Mouse (Mus musculus) liver, postnatal 0 days (tissue): ENCODE measurements around the gene Utp6. TPM values are rescaled to one million over a fixed set of nuclear protein-coding genes. Genes with fewer than 3 reads are reported as not detected.
"Not testable (repeated sequence)": the region's sequence is repeated elsewhere in the genome, so short reads cannot be mapped to it uniquely, and the experiment has no call there.

ENCODE experiments used
- ATAC-seq: fragments of 200-750 bp; cut with Nextera tagmentation; 2 replicates; pipeline ENCODE4 v1.8.0; 2017; ENCODE audit warnings: mild to moderate bottlenecking, moderate library complexity
- DNase-seq: peaks from one replicate; pipeline ENCODE4 v3.0.0-alpha.2; 2016
- H3K27ac ChIP-seq: fragments of 300-500 bp; sonication (generic); 2 replicates; pipeline ENCODE4 v1.5.1; 2014; ENCODE audit warnings: antibody characterized with exemption, moderate library complexity, mild to moderate bottlenecking, low read depth
- H3K27me3 ChIP-seq: fragments of 300-500 bp; sonication (generic); 2 replicates; pipeline ENCODE4 v1.6.1; 2014; ENCODE audit warnings: low read length, control low read depth, mixed read lengths; ENCODE audit not compliant: insufficient read depth
- H3K36me3 ChIP-seq: fragments of 300-500 bp; sonication (generic); replicated peaks from 2 replicates; pipeline ENCODE4 v1.6.1; 2014; ENCODE audit warnings: mild to moderate bottlenecking, control low read depth, low read length, moderate library complexity, mixed read lengths; ENCODE audit not compliant: insufficient read depth
- H3K4me1 ChIP-seq: fragments of 300-500 bp; sonication (generic); 2 replicates; pipeline ENCODE4 v1.6.1; 2014; ENCODE audit warnings: antibody characterized with exemption, mild to moderate bottlenecking, control low read depth; ENCODE audit not compliant: insufficient read depth
- H3K4me2 ChIP-seq: fragments of 300-500 bp; sonication (generic); 2 replicates; pipeline ENCODE4 v1.6.1; 2014; ENCODE audit warnings: low read depth, mild to moderate bottlenecking, low read length, moderate library complexity, mixed read lengths
- H3K4me3 ChIP-seq: fragments of 300-500 bp; sonication (generic); 2 replicates; pipeline ENCODE4 v1.5.1; 2014; ENCODE audit warnings: low read depth, low read length
- H3K9ac ChIP-seq: fragments of 300-500 bp; sonication (generic); replicated peaks from 2 replicates; pipeline ENCODE4 v1.6.1; 2014; ENCODE audit warnings: mild to moderate bottlenecking, moderate library complexity
- H3K9me3 ChIP-seq: fragments of 300-500 bp; sonication (generic); 2 replicates; pipeline ENCODE4 v1.6.1; 2016; ENCODE audit warnings: mild to moderate bottlenecking, control low read depth, low read length, mixed read lengths
- CTCF ChIP-seq: sonication (generic); IDR thresholded peaks from 2 replicates; pipeline ENCODE4 v1.5.1; 2016; ENCODE audit warnings: antibody characterized with exemption, low read depth
- EP300 ChIP-seq: IDR thresholded peaks from 2 replicates; pipeline ENCODE4 v1.6.1; 2016; ENCODE audit warnings: antibody characterized with exemption, low read depth, mild to moderate bottlenecking
- WGBS: fragments of 180-500 bp; shearing (Covaris S2); extraction: QIAGEN DNeasy Blood & Tissue Kit; methylation state at CpG from one replicate; pipeline ENCODE4 v1.1.7; 2014; ENCODE audit not compliant: insufficient replicate concordance; 5-methylcytosine and 5-hydroxymethylcytosine counted together
- polyA plus RNA-seq: library from polyadenylated mRNA; unstranded; fragments of >200 nt; fragmentation: Nextera tagmentation; extraction: Ambion mirVana; gene quantifications from 2 replicates; pipeline ENCODE4 v1.2.1, GENCODE M21; 2015

The Utp6 gene
- polyA plus RNA-seq, 1 experiment from 2014 or later = 15.1 TPM

DNA sequence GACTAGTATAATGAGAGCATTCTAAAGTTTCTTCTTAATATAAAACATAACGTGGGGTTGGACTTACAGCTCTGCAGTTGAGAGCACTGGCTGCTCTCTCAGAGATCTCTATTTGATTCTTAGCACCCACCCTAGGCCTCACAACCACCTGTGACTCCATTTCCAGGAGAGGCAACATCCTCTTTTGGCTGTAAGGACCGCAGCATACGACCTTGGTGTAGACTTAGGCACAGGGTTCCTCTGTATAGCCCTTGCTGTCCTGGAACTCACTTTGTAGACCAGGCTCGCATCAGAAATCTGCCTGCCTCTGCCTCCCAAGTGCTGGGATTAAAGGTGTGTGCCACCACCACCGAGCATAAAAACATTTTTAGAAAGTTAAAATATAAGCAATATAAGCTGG, 29.4 kb upstream of the Utp6 start:
- TF ChIP-seq EP300 (no peak), CTCF (no peak)
- WGBS = 85% methylated on average over 5 of the region's 5 CpGs
- H3K9ac ChIP-seq = no peak overlapping the region
- H3K4me3 ChIP-seq = no peak overlapping the region
- no peak for DNase-seq
- H3K27ac ChIP-seq = no peak overlapping the region
- no peaks in the 10 kb centered on the region for H3K9me3 ChIP-seq
- no peak for ATAC-seq
- H3K36me3 ChIP-seq = peaks cover 7% of the 10 kb centered on the region
- H3K4me1 ChIP-seq = no peaks in the 10 kb centered on the region
- H3K27me3 ChIP-seq = no peaks in the 10 kb centered on the region
- H3K4me2 ChIP-seq = peak overlapping the region; percentile 91; the same call in 1 of the 2 replicates

DNA sequence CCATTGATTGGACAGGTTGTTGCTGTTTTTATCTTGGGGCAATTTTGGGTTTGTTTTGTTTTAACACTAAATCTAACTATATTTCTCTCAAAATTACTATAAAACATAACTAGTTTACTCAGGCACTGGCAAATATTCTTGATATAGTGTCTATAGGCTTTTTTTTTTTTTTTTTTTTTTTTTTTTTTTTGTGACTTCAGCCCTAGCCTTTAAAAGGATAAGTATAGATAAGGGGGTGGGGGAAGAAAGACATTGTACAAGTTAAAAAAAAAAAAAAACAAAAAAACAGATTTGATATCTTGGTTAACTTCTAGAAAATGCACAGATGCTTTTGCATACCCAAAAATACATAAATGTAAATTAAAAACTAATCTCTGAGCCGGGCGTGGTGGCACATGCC, 27.9 kb upstream of the Utp6 start:
- Histone ChIP-seq H3K9ac (no peak overlapping the region), H3K4me3 (no peak overlapping the region), H3K27ac (no peak overlapping the region), H3K36me3 (no peaks in the 10 kb centered on the region), H3K4me1 (no peaks in the 10 kb centered on the region), H3K4me2 (no peak overlapping the region), H3K9me3 (no peaks in the 10 kb centered on the region), H3K27me3 (no peaks in the 10 kb centered on the region)
- WGBS = 77% methylated on average over 2 of the region's 2 CpGs
- DNase-seq (no peak), ATAC-seq (no peak)
- TF ChIP-seq CTCF = no peak

DNA sequence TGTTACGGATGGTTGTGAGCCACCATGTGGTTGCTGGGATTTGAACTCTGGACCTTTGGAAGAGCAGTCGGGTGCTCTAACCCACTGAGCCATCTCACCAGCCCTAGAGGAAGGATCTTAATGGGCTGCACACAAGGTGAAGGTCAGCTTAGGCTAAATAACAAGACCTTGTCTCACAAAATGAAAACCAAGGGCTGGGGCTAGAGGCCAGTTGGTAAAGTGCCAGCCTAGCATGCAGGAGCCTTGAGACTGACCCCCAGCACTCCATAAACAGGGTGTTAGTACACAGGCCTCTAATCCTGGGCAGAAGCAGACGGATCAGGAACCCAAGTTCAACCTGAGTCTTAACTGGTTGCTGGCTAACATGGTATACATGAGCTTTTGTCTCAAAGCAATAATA, 25.7 kb upstream of the Utp6 start:
- WGBS = 78% methylated on average over 3 of the region's 3 CpGs
- Histone ChIP-seq H3K9me3 (no peaks in the 10 kb centered on the region), H3K4me3 (no peak overlapping the region), H3K27ac (no peak overlapping the region), H3K27me3 (no peaks in the 10 kb centered on the region), H3K9ac (no peak overlapping the region), H3K4me1 (no peaks in the 10 kb centered on the region), H3K4me2 (no peak overlapping the region), H3K36me3 (no peaks in the 10 kb centered on the region)
- no peak for ATAC-seq
- TF ChIP-seq CTCF = no peak
- no peak for TF ChIP-seq EP300
- no peak for DNase-seq

DNA sequence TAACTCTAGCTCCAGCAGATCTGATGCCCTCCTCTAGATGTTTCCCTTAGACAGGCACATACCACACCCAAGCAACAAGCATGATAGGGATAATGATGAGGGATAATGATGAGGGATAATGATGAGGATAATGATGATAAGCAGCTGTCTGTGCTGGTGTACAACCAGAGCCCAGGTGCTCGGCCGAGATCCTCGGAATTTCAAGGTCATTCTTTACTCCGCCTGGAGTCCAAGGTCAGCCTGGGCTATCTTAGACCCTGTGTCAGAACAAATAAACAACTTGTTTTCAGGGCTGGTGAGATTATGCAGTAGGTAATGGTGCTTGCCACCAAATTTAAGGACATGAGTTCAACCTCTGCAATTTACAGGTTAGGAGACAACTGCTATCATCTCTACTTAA, 24.7 kb upstream of the Utp6 start:
- H3K27me3 ChIP-seq = no peaks in the 10 kb centered on the region
- no peak overlapping the region for H3K9ac ChIP-seq
- no peaks in the 10 kb centered on the region for H3K9me3 ChIP-seq
- 72% methylated on average over 4 of the region's 4 CpGs for WGBS
- no peaks in the 10 kb centered on the region for H3K4me1 ChIP-seq
- TF ChIP-seq CTCF = no peak
- no peak for TF ChIP-seq EP300
- DNase-seq (no peak), ATAC-seq (no peak)
- no peak overlapping the region for H3K4me2 ChIP-seq
- no peaks in the 10 kb centered on the region for H3K36me3 ChIP-seq
- H3K4me3 ChIP-seq = no peak overlapping the region
- no peak overlapping the region for H3K27ac ChIP-seq

DNA sequence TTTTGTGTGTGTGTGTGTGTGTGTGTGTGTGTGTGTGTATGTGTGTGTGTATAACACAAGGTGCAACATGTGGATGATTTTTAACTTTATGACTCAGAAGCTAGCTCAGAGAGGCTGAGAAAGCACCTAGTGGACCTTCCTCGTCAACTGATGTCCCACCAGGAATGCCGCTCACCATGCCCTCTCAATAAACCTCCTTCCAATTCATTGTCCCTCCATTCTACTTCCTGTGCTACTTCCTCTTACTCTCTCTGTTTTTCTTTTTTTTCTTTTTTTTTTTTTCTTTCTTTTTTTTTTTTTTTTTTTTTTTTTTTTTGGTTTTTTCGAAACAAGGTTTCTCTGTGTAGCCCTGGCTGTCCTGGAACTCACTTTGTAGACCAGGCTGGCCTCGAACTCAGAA, 15.6 kb upstream of the Utp6 start:
- H3K9ac ChIP-seq, H3K27ac ChIP-seq, ATAC-seq, DNase-seq, H3K9me3 ChIP-seq, H3K4me3 ChIP-seq, H3K36me3 ChIP-seq, H3K4me2 ChIP-seq: not testable (repeated sequence)
- peaks cover 12% of the 10 kb centered on the region for H3K4me1 ChIP-seq
- H3K27me3 ChIP-seq = peaks cover 24% of the 10 kb centered on the region
- WGBS = 78% methylated on average over 4 of the region's 4 CpGs

DNA sequence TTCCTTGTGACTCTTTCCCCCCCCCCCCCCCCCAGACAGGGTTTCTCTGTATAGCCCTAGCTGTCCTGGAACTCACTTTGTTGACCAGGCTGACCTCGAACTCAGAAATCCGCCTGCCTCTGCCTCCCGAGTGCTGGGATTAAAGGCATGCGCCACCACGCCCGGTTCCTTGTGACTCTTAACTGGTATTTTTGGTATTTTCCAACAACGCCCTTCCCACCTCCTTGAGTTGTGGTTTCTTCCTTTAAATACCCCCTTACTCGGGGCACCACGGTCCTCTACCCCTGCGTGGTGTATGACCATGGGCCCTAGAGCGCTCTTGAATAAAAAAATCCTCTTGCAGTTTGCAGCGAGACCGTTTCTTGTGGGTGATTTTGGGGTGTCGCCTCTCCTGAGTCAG, 14.9 kb upstream of the Utp6 start:
- not testable (repeated sequence) for H3K4me3 ChIP-seq, H3K4me2 ChIP-seq, DNase-seq, ATAC-seq, H3K27ac ChIP-seq, H3K9ac ChIP-seq, H3K36me3 ChIP-seq, H3K9me3 ChIP-seq
- 85% methylated on average over 14 of the region's 14 CpGs for WGBS
- Histone ChIP-seq H3K4me1 (peaks cover 12% of the 10 kb centered on the region), H3K27me3 (peaks cover 24% of the 10 kb centered on the region)

DNA sequence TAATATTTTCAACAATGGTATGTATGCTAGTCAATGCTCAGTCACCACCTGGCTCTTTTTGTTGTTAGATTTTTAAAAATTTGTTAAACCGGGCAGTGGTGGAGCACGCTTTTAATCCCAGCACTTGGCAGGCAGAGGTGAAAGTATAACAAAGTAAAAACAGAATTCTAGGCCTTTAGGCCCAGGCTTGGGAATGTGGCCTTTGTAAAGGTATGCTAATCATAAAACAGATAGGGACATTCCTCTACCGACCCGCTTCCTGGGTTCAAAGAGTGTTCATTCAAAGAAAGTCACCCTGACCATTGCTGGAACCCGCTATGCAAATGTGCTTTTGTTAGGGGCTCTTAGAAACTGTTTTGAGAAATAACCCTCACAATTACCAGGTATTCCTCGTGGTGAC, 14.5 kb upstream of the Utp6 start:
- not testable (repeated sequence) for H3K36me3 ChIP-seq, H3K9me3 ChIP-seq, H3K4me2 ChIP-seq, H3K4me3 ChIP-seq, H3K27ac ChIP-seq, H3K9ac ChIP-seq, DNase-seq, ATAC-seq
- WGBS = 85% methylated on average over 6 of the region's 6 CpGs
- Histone ChIP-seq H3K27me3 (peaks cover 24% of the 10 kb centered on the region), H3K4me1 (peaks cover 12% of the 10 kb centered on the region)
